Mouse (Mus musculus): ENCODE results near the gene Cdc27.

Gene Cdc27

DNA sequence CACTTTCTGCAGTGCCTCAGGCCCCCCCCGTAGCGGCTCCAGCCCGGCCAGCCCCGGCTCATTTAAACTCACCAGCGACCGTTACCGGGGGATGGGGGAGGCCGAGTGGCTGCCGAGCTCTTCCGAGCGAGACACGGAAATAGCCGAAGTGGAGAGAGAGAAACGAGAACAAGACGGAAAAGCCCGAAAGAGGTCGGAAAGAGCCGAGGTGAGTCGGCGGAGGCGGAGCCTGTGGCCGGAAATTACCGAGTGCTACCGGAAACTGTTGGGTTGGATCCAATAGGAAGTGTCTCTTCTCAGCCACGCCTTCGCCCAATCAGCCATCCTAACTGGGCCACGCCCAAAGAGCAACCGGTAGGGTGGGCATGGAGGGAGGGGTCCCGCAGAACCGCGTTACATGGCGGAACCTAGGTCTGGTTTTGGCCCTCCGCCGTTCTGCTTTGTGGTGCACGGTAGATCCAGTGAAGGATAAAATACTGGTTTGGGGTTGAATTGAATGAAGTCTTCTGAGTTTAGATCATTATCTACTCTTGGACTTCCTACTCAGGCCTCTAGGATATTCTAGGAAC lies at the start of gene Cdc27, which contains the start of gene Myl4:
Gene Cdc27 (minus strand): TSS at position 215 of the 569 bp plus-strand sequence.
Gene Myl4 (plus strand): TSS at position 258 of the 569 bp plus-strand sequence.
- peak; percentile 97 for DNase-seq (ENCODE audit: low spot score)

DNA sequence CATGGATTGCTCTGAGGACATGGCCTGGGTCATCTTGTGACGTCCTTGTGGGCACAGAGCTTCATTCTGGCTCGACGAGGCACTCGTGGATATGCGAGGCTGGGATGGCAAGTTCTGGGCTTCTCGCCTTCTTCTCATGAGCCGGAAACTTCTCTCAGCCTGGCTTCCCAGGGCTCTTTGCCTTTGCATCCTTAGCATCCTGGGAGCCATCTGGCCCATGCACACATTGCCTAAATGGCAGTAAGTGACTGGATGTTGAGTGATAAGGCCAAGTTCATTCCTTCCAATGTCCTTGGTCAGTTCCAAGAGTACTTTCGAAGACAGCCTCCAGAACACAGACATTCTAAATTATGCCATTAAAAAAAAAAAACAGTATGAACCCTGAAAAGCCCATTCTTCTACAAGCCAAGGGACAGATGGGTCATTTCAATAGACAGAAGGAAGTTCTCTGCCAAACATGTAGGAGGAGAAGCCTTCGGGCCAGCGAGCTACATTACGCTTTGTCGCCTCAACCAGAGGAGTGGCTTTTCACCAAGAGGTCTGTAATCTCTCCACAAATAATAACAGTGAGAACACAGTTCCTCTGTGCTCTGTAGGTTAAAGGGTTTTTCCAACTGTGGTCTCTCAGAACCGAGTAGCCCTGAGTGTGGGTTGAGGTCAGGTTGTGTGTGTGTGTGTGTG lies 49.0 kb upstream of the Cdc27 start:
- no peak for DNase-seq (ENCODE audit: low spot score)

DNA sequence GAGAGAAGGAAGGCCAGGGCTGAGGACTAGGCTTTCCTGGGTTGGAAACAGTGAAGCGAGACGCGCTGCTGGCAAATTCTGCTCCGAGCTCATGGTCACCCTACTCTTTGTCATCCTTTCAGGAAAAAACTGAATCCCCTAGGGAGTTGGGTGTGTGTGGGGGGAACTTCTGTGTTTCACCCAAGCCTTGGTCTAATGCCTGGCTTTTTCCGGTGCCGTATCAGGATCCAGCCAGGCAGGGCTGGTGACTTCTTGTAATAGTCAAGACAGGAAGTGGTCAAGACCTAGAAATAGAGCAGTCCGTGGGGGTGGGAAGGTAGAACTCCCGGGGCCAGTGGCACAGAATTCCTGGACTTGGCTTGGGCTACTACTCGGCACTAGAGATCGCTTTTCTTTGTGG lies 45.9 kb upstream of the Cdc27 start:
- DNase-seq (ENCODE audit: low spot score): no peak

DNA sequence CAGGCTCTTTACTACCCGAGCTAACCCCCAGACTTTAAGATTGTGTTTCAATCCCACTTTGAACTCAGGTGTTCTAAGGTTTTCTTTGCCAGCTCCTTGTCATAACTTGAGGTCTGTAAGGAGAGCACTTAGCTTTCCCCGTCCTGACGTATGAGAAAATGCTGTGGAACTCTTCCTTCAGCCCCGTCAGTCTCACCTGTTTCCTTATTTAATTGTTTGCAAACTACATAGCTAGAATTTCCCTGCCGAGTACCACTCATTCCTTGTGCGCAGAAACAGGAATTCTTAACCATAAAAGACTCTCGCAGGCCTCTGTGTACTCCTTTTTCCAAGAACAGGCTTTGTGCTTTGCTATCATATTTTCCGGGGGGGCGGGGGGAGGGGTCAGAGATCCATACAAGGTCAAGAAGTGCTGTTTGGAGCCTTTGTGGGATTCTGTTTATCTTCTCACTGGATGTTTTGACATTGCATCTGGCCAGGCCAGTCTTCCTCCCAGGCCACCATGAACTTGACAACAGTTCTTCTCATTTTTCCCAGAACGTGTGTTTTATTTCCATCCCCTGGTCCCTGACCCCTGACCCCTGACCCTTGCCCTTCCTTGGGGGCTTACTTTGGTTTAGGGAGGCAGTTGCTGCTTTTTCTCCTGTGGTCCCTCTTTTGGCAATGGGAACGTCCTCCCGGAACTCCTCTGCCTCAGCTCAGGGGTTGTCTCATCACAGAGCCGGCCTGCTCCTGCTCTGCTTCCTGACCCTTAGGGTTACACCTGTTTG lies 41.8 kb upstream of the Cdc27 start:
- peak; percentile 69 for DNase-seq (ENCODE audit: low spot score)

DNA sequence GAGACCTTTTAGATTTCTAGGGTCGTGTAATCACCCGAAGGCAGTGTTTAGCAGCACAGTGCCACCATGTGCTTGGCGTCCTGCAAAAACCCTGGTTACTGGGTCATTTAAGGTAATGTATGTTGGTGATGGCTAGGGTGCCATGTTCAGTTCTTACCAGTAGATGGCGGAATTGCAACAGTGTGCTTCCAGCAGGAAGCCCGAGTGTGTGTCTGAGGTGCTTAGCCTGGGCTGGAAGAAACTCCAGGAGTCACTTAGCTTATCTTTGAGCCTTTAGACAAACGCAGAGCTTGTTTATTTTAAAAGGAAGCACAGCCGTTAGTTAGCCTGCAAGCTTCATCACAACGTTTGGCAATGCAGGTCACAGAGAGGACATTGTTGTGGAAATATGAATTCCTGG lies 39.7 kb upstream of the Cdc27 start:
- peak; percentile 92 for DNase-seq (ENCODE audit: low spot score)

DNA sequence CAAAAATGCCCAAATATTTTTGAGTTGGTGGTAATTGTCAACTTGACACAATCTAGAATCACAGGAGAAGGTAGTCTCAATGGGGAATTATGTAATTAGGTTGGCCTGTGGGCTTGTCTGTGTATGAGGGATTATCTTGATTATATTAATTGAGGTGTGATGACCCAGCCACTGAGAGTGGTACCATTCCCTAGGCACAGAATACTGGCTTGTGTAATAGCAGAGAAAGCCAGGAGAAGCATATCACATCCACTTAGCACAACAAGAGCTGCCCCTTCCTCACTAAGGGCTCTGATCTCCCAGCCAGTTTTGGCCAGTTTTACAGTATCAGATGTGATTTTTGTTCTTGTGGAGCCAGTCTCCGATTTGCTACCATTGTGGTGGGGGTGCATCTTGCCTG lies 39.1 kb upstream of the Cdc27 start:
- DNase-seq (ENCODE audit: low spot score): no peak

DNA sequence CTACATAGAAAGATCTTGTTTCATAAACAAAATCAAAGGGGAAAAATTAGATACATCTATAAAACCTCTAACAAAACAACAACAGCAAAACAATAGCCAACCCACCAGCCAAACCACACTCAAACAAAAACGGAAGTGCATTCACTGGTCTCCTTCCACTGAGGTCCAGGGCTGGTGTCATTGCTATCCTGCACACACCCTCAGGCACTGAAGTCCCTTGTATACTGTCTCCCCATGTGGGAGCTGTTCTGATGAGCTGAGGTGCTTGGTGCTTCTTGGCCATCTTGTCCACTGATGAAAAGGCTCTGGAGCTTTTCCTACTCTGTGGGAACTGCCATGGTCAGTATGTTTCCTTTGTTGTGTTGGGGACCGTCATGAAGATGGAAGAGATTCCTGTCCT lies 38.1 kb upstream of the Cdc27 start:
- DNase-seq (ENCODE audit: low spot score): no peak

- DNase-seq (ENCODE audit: low spot score): no peak
Measured at GRCm38 (mm10) chr11:104587904-104588303, 37.5 kb upstream of the Cdc27 start.

DNA sequence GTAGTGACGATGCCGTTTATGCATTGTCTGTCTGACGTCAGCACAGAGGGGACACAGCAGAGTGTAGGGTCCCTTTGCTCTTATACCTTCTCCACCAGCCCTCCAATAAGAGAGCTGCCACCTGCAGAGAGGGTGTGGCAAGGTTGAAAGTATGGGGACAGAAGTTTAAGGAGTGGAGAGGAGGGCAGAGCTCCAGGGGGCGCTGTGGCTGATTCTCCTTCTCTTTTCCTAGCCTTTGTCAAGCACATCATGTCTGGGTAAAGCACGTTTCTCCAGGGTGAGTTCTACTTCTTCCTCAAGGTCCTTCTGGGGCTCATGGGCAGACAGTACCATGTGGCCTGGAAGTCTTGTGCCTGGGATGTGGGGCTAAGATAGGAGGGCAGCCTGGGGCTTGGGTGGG lies 35.1 kb upstream of the Cdc27 start:
- no peak for DNase-seq (ENCODE audit: low spot score)

DNA sequence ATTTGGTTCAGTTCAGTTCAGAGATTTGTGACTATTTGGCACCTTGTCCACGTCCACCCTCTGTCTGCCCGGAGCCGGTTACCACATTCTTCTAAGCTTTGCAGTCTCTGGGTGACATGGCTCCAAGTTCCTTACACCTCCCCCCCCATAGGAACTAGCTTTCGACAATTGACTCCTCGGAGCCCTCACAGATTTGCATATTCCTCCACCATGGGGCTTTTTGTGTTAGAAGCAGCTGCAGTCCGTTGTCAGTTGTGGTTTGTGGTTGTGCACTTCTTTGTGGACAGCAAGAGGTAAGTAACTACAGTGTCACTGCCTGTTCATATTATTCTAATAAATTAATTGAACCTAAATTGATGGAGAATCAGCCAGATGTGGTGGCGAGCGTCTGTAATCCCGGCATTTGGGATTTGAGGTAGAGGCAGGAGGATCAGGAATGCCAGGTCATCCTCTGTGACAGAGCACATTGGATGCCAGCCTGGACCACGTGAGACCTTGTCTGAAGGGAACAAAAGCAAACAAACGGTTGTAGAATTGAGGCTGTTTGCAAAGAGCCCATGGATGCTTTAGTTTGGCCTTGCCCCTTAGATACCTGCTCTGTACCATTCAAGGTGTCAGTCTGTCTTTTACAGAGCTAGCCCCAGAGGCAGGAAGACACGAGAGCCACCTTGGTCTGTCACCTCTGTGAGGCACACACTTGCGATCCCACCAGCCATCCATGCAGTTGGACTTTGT lies 32.4 kb upstream of the Cdc27 start:
- no peak for DNase-seq (ENCODE audit: low spot score)

- no peak for DNase-seq (ENCODE audit: low spot score)
Measured at GRCm38 (mm10) chr11:104582308-104582606, 31.8 kb upstream of the Cdc27 start.

- peak; percentile 68 for DNase-seq (ENCODE audit: low spot score)
Measured at GRCm38 (mm10) chr11:104581446-104582307, 31.3 kb upstream of the Cdc27 start.

DNA sequence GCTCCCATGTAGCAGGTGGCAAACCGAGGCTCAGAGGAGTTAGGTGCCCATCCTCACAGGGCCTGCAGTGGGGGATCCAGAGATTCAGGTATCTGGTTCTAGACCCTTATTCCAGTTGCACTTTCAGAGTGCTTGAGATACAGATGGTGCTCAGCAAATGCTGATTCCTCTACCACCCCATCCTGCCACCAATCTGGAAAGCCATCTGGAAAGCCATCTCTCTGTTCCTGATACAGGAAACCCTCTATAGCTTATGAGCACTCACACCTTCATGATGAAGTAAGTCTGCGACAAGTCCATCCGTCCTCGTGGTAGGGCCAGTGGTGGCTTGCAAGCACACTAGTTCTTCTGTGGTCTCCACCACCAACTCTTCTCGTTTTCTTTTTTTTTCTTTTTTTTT lies 30.2 kb upstream of the Cdc27 start:
- no peak for DNase-seq (ENCODE audit: low spot score)

GRCm38 (mm10) chr11:104580091-104580490 lies 29.7 kb upstream of the Cdc27 start:
- DNase-seq (ENCODE audit: low spot score): no peak

DNA sequence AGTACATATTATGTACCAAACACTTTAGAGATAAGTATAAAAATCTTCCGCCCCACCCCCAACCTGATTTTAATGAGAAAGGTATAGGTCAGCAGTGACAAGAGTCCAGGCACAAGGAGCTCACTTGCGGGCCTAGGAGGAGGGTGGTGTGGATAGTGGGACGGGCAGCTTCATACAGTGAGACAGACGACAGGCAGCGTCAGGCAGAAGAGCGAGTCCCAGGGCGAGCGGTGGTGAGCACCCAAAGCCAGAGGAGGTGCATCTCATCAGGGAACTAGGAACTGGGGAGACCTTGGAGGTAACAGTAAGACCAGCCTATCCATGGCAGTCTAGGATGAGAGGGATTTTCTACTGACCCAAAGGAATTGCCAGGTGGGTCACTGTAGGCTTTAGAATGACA lies 29.2 kb upstream of the Cdc27 start:
- DNase-seq (ENCODE audit: low spot score): no peak

DNA sequence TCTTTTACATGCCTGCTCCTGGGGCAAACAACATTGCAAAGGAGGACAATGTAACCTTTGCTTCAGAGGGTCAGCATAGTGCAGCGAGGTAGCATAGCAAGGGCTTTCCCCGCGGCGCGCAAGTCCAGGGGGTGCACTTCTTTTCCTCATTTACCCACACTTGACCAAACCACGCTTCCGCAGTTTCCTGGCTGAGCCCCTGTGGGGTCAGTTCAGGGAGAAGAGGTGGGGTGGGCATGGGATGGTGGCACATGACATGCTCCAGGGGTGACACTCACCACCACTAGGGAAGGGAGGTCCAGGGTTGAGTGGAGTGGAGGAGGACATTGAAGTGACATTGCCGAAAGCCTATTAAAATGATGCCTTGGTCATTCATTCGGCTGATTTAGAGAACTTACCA lies 28.7 kb upstream of the Cdc27 start:
- no peak for DNase-seq (ENCODE audit: low spot score)

- no peak for DNase-seq (ENCODE audit: low spot score)
Measured at GRCm38 (mm10) chr11:104578074-104578473, 27.7 kb upstream of the Cdc27 start.

DNA sequence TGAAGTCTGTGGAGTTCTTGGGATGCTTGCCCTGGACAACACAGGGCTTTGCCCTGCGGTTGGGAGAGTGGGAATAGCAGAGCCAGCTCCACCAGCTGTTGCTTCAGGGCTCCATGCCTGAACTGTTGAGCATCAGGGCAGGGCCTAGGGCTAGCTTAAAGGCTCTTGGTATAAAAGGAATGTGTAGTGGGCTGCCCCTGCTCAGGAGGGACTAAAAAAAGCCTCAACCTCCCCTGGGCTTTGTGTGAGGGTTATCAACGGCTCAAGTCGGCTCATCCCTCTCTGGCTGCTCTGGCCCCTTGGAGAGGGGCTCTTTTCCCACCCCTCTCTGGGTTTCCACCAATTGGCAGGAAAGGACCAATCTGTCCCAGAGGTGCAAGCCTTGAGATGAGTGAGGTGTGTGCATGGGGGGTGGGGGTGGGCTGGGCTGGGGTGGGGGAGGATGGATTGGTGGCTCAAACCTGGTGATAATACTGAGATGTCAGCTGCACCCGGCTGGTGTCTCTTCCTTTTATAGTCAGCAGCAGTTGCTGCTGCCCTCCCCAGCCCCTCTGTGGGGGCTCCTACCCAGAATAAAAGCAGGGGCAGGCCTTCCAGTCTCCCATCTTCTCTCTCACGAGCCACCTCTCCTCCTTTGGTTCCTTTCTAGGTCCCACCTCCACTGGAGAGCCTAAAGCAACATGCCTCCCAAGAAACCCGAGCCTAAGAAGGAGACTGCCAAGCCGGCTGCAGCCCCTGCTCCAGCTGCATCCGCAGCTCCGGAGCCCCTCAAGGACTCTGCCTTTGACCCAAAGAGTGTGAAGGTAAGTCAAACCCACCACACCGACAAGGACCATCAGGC lies 26.6 kb upstream of the Cdc27 start:
- no peak for DNase-seq (ENCODE audit: low spot score)

- no peak for DNase-seq (ENCODE audit: low spot score)
Measured at GRCm38 (mm10) chr11:104572566-104572965, 22.1 kb upstream of the Cdc27 start.

GRCm38 (mm10) chr11:104572091-104572490 lies 21.7 kb upstream of the Cdc27 start:
- no peak for DNase-seq (ENCODE audit: low spot score)

GRCm38 (mm10) chr11:104571373-104571772 lies 21.0 kb upstream of the Cdc27 start:
- DNase-seq (ENCODE audit: low spot score): peak; percentile 34

Measured in lung, postnatal 25 days (tissue).